Mouse (Mus musculus) liver, embryonic 14.5 days (tissue): ENCODE results near the gene Pbx1.

Experiments
- CTCF ChIP-seq: IDR thresholded peaks from 2 replicates; pipeline ENCODE4 v1.5.1; 2016; ENCODE audit warnings: antibody characterized with exemption, low read depth, control low read depth
- EP300 ChIP-seq: IDR thresholded peaks from 2 replicates; pipeline ENCODE4 v1.6.1; 2016; ENCODE audit warnings: antibody characterized with exemption, low read depth

GRCm38 (mm10) chr1:168231548-168232429, 200.3 kb downstream of the Pbx1 start:
- TF ChIP-seq CTCF (peak; percentile 41; the same call in 1 of the 2 replicates), EP300 (no peak)
